Mouse (Mus musculus) splenic B cell, adult 2 months (primary cell): ENCODE measurements around the gene Hoxc11.

Experiments used
- DNase-seq: peaks from one replicate; pipeline ENCODE4 v3.0.0-alpha.2; 2011; ENCODE audit warnings: low read depth, low spot score
- H3K27me3 ChIP-seq: 2 replicates; pipeline ENCODE4 v1.6.1; 2012; ENCODE audit warnings: mild to moderate bottlenecking, low read length, moderate library complexity, mixed read lengths; ENCODE audit not compliant: control insufficient read depth, poor library complexity, insufficient read depth, severe bottlenecking
- H3K36me3 ChIP-seq: 2 replicates; pipeline ENCODE4 v1.6.1; 2012; ENCODE audit warnings: mild to moderate bottlenecking, low read length, moderate library complexity, mixed read lengths; ENCODE audit not compliant: control insufficient read depth, poor library complexity, insufficient read depth, severe bottlenecking

The Hoxc11 gene

GRCm38 (mm10) chr15:102922636-102923500 is 31.4 kb upstream of the Hoxc11 start:
- Histone ChIP-seq H3K27me3 (no peaks in the 10 kb centered on the region; the same call in 1 of the 2 replicates), H3K36me3 (no peaks in the 10 kb centered on the region)
- DNase-seq: no peak

- Histone ChIP-seq H3K27me3 (no peaks in the 10 kb centered on the region; the same call in 1 of the 2 replicates), H3K36me3 (no peaks in the 10 kb centered on the region)
- no peak for DNase-seq
Observed at GRCm38 (mm10) chr15:102927032-102927645, 27.1 kb upstream of the Hoxc11 start.

- Histone ChIP-seq H3K36me3 (no peaks in the 10 kb centered on the region), H3K27me3 (no peaks in the 10 kb centered on the region; the same call in 1 of the 2 replicates)
- no peak for DNase-seq
Observed at GRCm38 (mm10) chr15:102931706-102932358, 22.4 kb upstream of the Hoxc11 start.

- Histone ChIP-seq H3K36me3 (no peaks in the 10 kb centered on the region), H3K27me3 (no peaks in the 10 kb centered on the region; the same call in 1 of the 2 replicates)
- DNase-seq: no peak
Observed at GRCm38 (mm10) chr15:102934438-102934837, 19.8 kb upstream of the Hoxc11 start.

GRCm38 (mm10) chr15:102934897-102935296 is 19.3 kb upstream of the Hoxc11 start:
- H3K36me3 ChIP-seq: no peaks in the 10 kb centered on the region
- H3K27me3 ChIP-seq: no peaks in the 10 kb centered on the region; the same call in 1 of the 2 replicates
- no peak for DNase-seq

- H3K36me3 ChIP-seq: no peaks in the 10 kb centered on the region
- no peak for DNase-seq
- no peaks in the 10 kb centered on the region; the same call in 1 of the 2 replicates for H3K27me3 ChIP-seq
Observed at GRCm38 (mm10) chr15:102936279-102936972, 17.8 kb upstream of the Hoxc11 start, which contains the start of gene Hoxc12. Gene Hoxc12, plus strand, starts transcription at chr15:102936757.

GRCm38 (mm10) chr15:102937036-102937666 is 17.1 kb upstream of the Hoxc11 start:
- Histone ChIP-seq H3K27me3 (no peaks in the 10 kb centered on the region; the same call in 1 of the 2 replicates), H3K36me3 (no peaks in the 10 kb centered on the region)
- no peak for DNase-seq

- Histone ChIP-seq H3K36me3 (no peaks in the 10 kb centered on the region), H3K27me3 (no peaks in the 10 kb centered on the region; the same call in 1 of the 2 replicates)
- DNase-seq: no peak
Observed at GRCm38 (mm10) chr15:102939256-102940155, 14.7 kb upstream of the Hoxc11 start.

GRCm38 (mm10) chr15:102942739-102943467 is 11.3 kb upstream of the Hoxc11 start:
- H3K27me3 ChIP-seq: no peaks in the 10 kb centered on the region
- DNase-seq: no peak
- H3K36me3 ChIP-seq: no peaks in the 10 kb centered on the region

GRCm38 (mm10) chr15:102943468-102943813 is 10.8 kb upstream of the Hoxc11 start:
- no peaks in the 10 kb centered on the region for H3K36me3 ChIP-seq
- no peak for DNase-seq
- no peaks in the 10 kb centered on the region for H3K27me3 ChIP-seq

GRCm38 (mm10) chr15:102945185-102946077 is 8.8 kb upstream of the Hoxc11 start:
- no peak for DNase-seq
- H3K27me3 ChIP-seq: peaks cover 6% of the 10 kb centered on the region; the same call in 1 of the 2 replicates
- H3K36me3 ChIP-seq: no peaks in the 10 kb centered on the region

GRCm38 (mm10) chr15:102947276-102947675 is 7.0 kb upstream of the Hoxc11 start:
- H3K36me3 ChIP-seq: no peaks in the 10 kb centered on the region
- H3K27me3 ChIP-seq: peaks cover 6% of the 10 kb centered on the region; the same call in 1 of the 2 replicates
- no peak for DNase-seq
